Mouse (Mus musculus): ENCODE measurements around the gene Psg17.

- TF ChIP-seq CTCF (IDR thresholded peaks at IDR 0.05; ENCODE audit: control insufficient read depth, insufficient read depth, insufficient read length) (no peak), USF1 (IDR thresholded peaks at IDR 0.05; ENCODE audit: low read depth) (no peak), MAX (IDR thresholded peaks at IDR 0.05) (no peak), MYOD1 (IDR thresholded peaks at IDR 0.05; ENCODE audit: control insufficient read depth, insufficient read length, low read depth) (no peak), MYOG (IDR thresholded peaks at IDR 0.05; ENCODE audit: control insufficient read depth, extremely low read depth, insufficient read length) (no peak), CEBPB (IDR thresholded peaks at IDR 0.05; ENCODE audit: low read depth) (no peak), FOSL1 (IDR thresholded peaks at IDR 0.05; ENCODE audit: insufficient read depth, low read length, poor library complexity, severe bottlenecking) (no peak)
Observed at GRCm38 (mm10) chr7:18841174-18841567, 19.8 kb upstream of the Psg17 start.
